Mouse (Mus musculus) urinary bladder, adult 18-20 months (tissue): Measurements from ENCODE around the gene Syn2.
"Not testable (repeated sequence)": the region's sequence is repeated elsewhere in the genome, so short reads cannot be mapped to it uniquely, and the experiment has no call there.

Experiments
- DNase-seq, 2 experiments: peaks; one replicate each; pipeline ENCODE4 v3.0.0; 2022; ENCODE audit warnings: low spot score in 2 of 2, mixed read lengths in 2 of 2

The Syn2 gene

GRCm38 (mm10) chr6:115174845-115175244 is 40.1 kb downstream of the Syn2 start:
- no peak for DNase-seq

GRCm38 (mm10) chr6:115178826-115179225 is 44.1 kb downstream of the Syn2 start:
- DNase-seq: peak in 1 of 2 experiments; percentile 14

DNA sequence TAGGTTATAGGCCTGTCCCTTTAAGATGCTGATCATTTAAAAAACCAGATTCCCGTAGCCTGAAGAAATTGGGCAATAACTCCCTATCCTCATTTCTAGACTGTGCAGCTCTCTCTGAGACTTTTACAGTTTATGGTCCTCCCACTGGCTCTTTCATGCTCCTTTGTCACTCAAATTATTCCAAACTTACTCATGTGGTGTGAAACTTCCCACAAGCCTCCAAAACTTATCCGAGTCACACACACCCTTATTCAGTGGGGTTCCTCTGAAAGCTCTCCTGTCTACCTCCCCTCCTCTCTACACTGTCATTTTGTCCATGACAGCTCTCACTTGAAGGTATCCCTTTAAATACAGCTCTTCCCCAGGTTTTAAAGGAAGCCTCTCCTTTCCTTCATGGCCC is 46.4 kb downstream of the Syn2 start:
- no peak for DNase-seq

DNA sequence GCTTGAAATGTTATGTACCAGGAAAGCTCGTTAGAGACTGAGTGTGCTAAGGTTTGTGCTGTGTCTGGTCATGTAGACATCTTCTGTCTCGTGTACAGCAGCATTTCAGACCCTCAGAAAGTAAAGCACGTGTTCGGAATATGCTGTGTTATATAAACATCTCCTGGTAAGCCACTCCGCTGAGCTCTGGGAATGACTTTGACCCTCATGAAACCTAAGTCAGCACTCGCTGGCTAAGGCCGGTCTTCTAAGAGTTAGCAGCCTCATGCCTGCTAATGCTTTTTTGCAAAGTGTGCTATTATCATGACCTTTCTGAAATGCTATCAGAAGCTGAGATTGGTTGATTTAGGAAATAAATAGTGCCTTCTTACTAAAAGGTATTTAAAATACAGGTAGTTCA is 56.4 kb downstream of the Syn2 start:
- DNase-seq: no peak

DNA sequence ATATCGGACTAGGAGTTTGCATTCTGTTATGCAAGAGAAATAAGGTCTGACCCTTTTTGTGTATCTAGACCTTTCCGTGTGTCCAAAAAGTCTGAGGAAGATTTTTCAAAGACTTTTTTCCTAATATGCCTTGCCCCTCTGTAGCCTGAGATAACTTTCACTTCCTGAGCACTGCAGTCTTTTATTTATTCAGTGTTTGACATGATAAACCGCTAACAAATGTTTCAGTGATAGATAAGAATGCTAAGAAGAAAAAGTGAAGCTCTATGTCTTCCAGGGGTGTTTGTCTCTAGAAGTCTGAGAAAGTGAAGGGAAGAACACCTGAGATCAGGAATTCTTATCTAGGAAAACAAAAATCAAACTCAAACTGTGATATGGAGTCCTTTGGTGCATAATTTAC is 66.1 kb downstream of the Syn2 start:
- DNase-seq: no peak

- no peak for DNase-seq
These were observed 68.3 kb downstream of the Syn2 start for GRCm38 (mm10) chr6:115203029-115203428.

- no peak for DNase-seq
These were observed 75.5 kb downstream of the Syn2 start for GRCm38 (mm10) chr6:115210187-115210586.

DNA sequence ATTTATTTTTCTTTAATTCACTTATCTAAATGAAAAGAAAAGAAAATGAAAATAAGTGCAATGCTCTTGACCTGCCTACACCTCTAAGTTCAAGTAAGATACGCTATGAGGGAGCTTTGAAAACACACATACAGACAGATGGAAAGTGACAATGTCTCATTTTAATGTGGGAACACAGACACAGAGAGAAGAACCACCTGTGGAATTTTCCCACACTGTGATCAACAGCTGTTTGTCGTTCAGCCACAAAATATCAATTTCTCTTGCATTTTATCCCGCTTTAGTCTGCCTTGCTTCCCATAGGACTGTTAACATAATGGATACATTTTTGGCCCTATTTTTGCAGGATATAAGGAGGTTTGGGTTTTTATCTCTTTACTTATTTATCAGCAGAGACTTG is 76.1 kb downstream of the Syn2 start:
- DNase-seq: no peak

- DNase-seq: no peak
These were observed 77.6 kb downstream of the Syn2 start for GRCm38 (mm10) chr6:115212132-115212903.

- no peak for DNase-seq
These were observed 78.4 kb downstream of the Syn2 start for GRCm38 (mm10) chr6:115213129-115213528.

DNA sequence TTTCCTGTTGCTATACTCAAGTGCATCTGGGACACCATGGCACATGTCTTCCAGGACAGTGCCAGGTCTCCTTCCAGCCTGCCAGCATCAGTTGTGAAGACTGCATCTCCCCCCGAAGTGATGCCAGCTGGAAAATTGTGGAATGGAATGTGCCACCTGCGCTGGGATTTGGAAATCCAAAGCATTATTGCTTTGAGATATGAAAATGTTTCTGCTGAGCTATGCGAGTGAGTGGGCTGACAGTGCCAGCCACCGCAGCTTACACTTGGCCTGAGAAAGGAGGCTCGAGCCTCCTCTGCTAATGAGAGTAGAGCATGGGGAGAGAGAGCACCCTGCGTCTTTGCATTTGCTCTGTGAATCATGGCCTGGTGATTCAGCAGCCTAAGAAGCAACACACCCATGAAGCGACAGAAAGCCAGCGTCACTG is 86.5 kb downstream of the Syn2 start:
- DNase-seq: peak in 1 of 2 experiments; percentile 45

GRCm38 (mm10) chr6:115225519-115225918 is 90.8 kb downstream of the Syn2 start:
- DNase-seq: no peak

DNA sequence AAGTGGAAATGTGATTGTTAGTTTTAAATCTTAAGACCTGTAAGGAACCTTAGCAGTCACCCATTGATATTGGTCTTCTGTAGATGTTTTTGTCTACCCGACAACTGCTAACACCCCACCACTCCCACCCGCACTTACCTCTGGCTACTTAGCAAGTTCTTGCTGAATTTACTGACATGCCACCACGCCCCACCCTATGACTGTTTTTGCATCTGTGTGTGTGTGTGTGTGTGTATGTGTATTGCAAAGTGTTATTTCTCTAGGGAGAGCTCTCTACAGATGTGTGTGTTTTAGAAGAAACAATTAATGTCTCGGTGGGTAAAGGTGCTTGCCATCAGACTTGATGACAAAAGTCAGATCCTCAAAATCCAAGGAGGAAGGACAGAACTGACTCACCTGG is 92.3 kb downstream of the Syn2 start, which contains the start of gene Gm17482:
Gene Gm17482 (plus strand): TSS at position 301 of the 400 bp plus-strand sequence.
- DNase-seq: no peak

DNA sequence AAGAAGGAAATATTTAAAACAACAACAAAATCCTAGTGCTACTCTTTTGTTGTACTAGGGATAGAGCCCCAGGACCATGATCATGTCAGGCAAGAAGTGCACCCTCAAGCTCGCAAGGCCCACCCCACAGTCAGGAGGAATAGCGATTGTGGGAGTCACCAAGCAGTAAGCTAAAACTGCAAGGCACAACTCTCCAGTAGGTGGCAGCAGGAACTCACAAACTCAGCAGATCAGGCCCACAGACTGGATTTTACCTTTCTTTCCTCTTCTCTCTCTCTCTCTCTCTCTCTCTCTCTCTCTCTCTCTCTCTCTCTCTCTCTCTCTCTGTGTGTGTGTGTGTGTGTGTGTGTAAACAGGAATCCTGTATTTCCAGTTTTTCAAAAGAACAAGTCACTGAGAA is 92.8 kb downstream of the Syn2 start:
- peak; percentile 64 to 73 for DNase-seq

DNA sequence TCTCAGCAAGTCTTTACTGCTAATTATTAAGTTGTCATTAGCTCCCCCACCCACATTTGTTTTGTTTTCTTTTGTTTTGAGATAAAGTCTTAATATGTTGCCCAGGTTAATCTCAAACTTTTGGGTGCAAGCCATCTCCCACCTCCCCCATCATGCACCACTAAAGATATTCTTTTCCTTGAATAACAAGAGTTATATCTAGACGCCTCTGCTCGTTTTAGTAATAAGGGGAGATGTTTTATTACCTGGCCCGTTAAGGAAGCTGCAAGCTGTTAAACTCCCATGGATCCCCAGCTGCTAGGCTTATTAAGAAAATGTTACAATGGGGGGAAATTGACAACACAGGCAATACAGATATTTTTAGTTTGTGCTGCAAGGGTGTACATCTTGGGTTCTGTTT is 95.9 kb downstream of the Syn2 start:
- DNase-seq: no peak

DNA sequence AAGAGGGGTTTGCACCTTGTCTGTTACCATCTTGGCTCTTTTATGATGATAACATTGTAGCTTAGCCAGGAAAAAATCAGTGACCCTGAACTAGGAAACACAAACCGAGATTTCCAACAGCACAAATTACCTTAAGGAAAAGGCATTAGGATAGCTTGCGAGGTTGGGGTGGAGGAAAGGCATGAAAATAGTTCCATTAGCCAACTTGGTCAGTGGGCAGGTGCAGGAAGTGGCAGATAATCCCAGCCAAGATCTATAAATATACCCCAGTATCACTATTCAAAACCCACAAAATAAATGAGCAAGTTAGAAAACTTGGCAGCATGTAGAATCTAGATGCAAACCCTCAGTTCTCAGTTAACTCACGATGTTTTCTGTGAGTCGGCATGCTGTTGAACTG is 97.1 kb downstream of the Syn2 start:
- DNase-seq: no peak

DNA sequence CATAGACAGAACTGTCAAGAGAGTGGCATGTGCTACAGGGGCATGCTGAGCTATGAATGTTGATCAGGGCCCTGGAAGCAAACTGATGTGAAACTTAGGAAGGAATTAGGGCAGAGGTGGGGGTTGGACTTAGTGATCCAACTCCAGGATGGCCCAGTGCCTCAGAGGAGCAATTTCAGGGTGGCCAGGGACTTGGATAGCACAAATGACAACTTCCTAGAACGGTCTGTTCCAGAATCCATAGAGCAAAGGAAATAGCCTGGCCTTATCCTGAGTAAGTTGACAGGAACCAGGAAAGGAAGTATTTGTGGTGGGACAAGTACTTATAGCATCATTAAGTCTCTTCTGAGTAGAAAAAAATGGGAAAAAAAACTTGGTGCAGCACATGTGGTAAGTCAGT is 97.9 kb downstream of the Syn2 start:
- DNase-seq: no peak

DNA sequence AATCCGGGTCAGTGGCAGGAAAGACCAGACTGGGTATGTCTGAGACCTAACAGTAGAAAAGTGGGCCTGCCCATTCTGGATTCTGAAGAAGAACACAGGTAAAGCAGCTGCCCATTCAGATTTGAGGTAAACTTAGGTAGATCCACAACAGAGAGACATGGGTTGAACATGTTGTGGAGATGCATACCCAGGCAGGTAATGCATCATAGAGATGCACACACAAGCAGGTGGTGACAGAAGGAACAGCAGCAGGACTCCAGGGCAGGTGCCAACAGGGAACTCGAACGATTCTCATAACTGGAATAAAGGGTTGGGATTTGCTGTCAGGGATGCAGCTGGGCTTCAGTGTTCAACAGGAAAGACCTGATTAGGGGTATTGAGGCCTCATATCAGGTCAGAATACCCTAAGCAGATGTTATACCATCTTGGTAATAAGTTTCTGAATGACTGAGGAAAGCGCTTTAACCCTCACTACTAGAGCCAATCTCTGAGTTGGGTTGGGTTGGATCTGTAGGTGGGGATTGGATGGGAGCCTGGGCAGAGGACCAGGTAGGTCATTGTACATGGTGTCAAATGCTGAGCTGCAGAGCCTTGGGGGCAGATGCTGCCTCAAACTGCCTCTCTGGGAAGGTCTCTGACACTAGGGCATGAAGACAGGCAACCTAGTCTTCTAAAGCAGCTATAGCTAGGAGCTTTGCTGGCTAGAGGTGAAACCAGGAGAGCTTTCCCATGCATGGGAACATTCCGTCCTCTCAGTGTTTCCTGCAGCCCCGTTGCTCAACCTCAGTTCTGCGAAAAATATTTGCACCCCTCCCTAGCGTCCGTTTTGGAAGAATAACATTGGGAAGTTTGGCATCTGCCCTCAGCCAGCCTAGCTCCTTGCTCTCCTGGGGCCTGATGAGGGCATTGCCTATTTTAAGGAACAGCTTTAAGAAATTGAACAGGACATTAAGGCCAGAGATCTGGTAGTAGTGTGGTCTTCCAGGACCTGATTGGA is 103.6 kb downstream of the Syn2 start:
- no peak for DNase-seq

DNA sequence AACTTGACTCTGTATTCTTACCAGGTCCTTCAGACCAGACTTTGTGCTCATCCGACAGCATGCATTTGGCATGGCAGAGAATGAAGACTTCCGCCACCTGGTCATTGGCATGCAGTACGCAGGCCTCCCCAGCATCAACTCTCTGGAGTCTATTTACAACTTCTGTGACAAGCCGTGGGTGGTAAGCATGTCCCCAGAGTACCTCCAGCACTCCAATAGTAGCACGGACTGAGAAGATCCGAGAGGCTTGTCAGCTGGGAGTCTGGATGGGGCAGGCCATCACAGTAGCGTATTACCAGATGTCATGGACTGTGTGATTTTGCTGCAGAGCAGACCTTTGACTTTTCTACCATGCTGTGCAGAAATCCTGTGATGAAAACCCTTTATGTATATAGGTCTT is 104.6 kb downstream of the Syn2 start:
- no peak for DNase-seq

DNA sequence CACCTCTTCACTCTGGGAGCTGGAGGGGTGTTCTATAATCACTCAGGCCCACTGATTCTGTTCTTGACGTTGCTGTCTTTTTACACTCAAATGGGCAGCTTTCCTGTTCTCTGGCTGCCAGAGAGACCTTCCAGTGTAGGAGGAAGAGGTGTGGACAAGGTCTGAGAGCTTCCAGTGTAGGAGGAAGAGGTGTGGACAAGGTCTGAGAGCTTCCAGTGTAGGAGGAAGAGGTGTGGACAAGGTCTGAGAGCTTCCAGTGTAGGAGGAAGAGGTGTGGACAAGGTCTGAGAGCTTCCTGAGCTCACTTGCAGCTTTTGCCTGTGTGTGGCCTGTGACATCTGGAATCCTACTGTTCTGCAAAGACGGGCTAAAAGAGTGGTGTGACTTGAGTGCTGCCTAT is 105.7 kb downstream of the Syn2 start:
- DNase-seq: not testable (repeated sequence)

DNA sequence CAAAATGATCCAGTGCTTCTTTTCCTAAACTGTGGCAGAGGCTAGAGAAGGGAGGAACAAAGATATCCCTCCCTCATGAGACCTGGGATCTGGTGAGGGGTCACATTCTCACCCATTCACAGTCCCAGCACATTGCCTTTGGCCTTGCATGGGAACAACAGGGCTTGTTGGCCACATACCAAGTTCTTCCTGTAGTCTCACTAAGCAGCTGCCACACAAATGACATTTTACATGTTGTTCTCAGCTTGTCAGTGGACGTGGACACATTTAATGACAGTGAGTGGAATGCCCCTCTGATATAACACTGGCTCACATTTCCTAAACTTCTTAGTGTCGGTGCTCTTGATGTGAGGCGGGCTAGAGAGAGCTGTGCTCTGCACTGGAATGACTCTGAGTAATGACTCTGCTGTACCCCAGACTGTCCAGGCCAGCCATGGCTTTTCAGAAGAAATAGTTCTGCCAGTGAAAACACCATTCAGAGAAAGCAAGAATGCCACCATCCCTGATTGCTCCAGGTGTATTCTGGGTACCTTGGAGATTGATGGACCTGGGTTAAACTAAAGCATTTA is 106.5 kb downstream of the Syn2 start:
- DNase-seq: no peak

DNA sequence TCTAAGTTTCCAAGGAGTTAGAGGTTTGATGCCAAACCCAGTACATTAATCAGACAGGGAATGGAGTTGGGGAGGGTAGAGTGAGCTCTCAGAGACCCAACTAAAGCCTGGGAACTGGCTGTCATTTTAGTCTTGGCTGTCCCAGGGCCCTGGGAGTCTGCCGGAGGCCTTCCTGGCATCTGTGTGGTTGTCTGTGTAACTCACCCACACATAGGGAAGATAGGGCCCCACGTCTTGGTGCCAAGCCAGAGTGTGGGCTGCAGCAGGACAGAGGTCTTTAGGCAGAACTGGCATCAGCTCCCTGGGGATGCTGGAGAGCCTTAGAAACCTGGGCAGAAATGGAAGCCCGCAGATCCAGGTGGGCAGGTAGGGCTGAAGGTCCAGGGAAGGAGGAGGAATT is 107.2 kb downstream of the Syn2 start:
- DNase-seq: no peak
